Mouse (Mus musculus) neural tube, embryonic 11.5 days (tissue): ENCODE measurements around the gene Corin. TPM values are rescaled to one million over a fixed set of nuclear protein-coding genes. Genes with fewer than 3 reads are reported as not detected.

Source experiments
- ATAC-seq: fragments of 200-750 bp; cut with Nextera tagmentation; 2 replicates; pipeline ENCODE4 v1.8.0; 2017; ENCODE audit warnings: moderate number of reproducible peaks, mild to moderate bottlenecking, moderate TSS enrichment, moderate library complexity; ENCODE audit not compliant: insufficient read depth, low FRiP score, low TSS enrichment
- DNase-seq: peaks from one replicate; pipeline ENCODE4 v3.0.0-alpha.2; 2015; ENCODE audit warnings: low spot score
- H3K27ac ChIP-seq: fragments of 300-500 bp; sonication (generic); 2 replicates; pipeline ENCODE4 v1.5.1; 2014; ENCODE audit warnings: low read depth, mild to moderate bottlenecking, low read length
- H3K27me3 ChIP-seq: fragments of 300-500 bp; sonication (generic); 2 replicates; pipeline ENCODE4 v1.6.1; 2014; ENCODE audit warnings: mild to moderate bottlenecking, low read length, mixed read lengths; ENCODE audit not compliant: control insufficient read depth, insufficient read depth
- H3K36me3 ChIP-seq: fragments of 300-500 bp; sonication (generic); 2 replicates; pipeline ENCODE4 v1.6.1; 2014; ENCODE audit warnings: mild to moderate bottlenecking, low read length, moderate library complexity, mixed read lengths; ENCODE audit not compliant: control insufficient read depth, insufficient read depth
- H3K4me1 ChIP-seq: fragments of 300-500 bp; sonication (generic); 2 replicates; pipeline ENCODE4 v1.6.1; 2014; ENCODE audit warnings: low read length, mixed read lengths; ENCODE audit not compliant: control insufficient read depth, insufficient read depth
- H3K4me2 ChIP-seq: fragments of 300-500 bp; sonication (generic); 2 replicates; pipeline ENCODE4 v1.6.1; 2014; ENCODE audit warnings: low read depth, mild to moderate bottlenecking, moderate library complexity
- H3K4me3 ChIP-seq: fragments of 300-500 bp; sonication (generic); 2 replicates; pipeline ENCODE4 v1.5.1; 2014; ENCODE audit warnings: low read depth, low read length
- H3K9ac ChIP-seq: fragments of 300-500 bp; sonication (generic); 2 replicates; pipeline ENCODE4 v1.6.1; 2014; ENCODE audit warnings: mild to moderate bottlenecking, low read length
- H3K9me3 ChIP-seq: fragments of 300-500 bp; sonication (generic); 2 replicates; pipeline ENCODE4 v1.6.1; 2016; ENCODE audit warnings: low read length; ENCODE audit not compliant: control insufficient read depth
- WGBS: fragments of 180-500 bp; shearing (Covaris S2); extraction: QIAGEN DNeasy Blood & Tissue Kit; methylation state at CpG from one replicate; pipeline ENCODE4 v1.1.7; 2014; 5-methylcytosine and 5-hydroxymethylcytosine counted together
- polyA plus RNA-seq: library from polyadenylated mRNA; unstranded; fragments of >200 nt; fragmentation: Nextera tagmentation; extraction: Ambion mirVana; gene quantifications from 2 replicates; pipeline ENCODE4 v1.2.1, GENCODE M21; 2014

The Corin gene
- polyA plus RNA-seq, 1 experiment from 2014 or later: 4.6 TPM

- Histone ChIP-seq H3K27me3 (no peaks in the 10 kb centered on the region), H3K4me3 (no peak overlapping the region), H3K4me2 (no peak overlapping the region), H3K27ac (no peak overlapping the region), H3K4me1 (no peaks in the 10 kb centered on the region), H3K9ac (no peak overlapping the region), H3K9me3 (no peaks in the 10 kb centered on the region), H3K36me3 (no peaks in the 10 kb centered on the region)
- 91% methylated on average over 3 of the region's 3 CpGs for WGBS
- no peak for DNase-seq
- no peak for ATAC-seq
Measured at GRCm38 (mm10) chr5:72368004-72368403, 136.3 kb downstream of the Corin start.

DNA sequence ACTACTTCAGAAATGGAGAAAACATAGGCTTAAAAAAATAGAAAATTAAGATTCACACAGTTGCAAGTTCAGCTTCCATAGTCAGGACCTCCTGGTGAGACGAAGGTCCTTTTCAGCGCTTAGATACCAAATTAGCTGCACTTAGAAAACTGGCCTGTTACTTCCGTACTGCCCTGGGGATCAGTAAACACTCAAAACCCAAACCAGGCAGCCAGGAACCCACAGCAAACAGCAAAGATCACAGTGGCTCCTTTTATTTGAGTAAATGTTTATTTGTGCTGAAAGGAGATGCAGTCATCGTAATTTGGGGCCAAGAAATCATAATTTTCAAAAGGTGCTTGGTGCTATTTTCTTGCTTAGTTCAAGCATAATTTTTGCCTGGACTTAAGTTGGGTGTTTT is 138.5 kb downstream of the Corin start:
- WGBS: 81% methylated on average over 4 of the region's 4 CpGs
- H3K27ac ChIP-seq: no peak overlapping the region
- no peaks in the 10 kb centered on the region for H3K36me3 ChIP-seq
- H3K9ac ChIP-seq: no peak overlapping the region
- no peaks in the 10 kb centered on the region for H3K9me3 ChIP-seq
- no peak for DNase-seq
- no peaks in the 10 kb centered on the region for H3K27me3 ChIP-seq
- no peak overlapping the region for H3K4me3 ChIP-seq
- no peak overlapping the region for H3K4me2 ChIP-seq
- ATAC-seq: no peak
- H3K4me1 ChIP-seq: no peaks in the 10 kb centered on the region

DNA sequence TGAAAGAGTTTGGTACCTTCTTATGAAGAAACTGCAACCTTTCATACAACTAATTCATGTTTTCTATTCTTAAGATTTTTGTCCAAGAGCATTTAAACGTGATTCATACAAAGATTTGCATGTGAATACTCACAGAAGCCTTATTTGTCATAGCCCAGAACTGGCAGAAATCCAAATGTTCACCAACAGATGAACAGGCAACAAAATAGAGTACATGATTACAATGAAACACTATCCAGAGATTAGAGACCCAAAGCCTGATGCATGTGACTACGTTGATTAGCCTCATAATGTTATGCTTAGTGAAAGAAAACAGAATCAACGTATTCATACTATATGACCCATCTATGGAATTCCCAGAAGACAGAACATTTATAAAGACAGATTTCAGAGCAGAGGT is 140.4 kb downstream of the Corin start:
- DNase-seq (no peak), ATAC-seq (no peak)
- H3K27me3 ChIP-seq: no peaks in the 10 kb centered on the region
- H3K27ac ChIP-seq: no peak overlapping the region
- no peaks in the 10 kb centered on the region for H3K4me1 ChIP-seq
- H3K9me3 ChIP-seq: no peaks in the 10 kb centered on the region
- WGBS: 74% methylated on average over 3 of the region's 3 CpGs
- H3K36me3 ChIP-seq: no peaks in the 10 kb centered on the region
- no peak overlapping the region for H3K9ac ChIP-seq
- H3K4me2 ChIP-seq: no peak overlapping the region
- no peak overlapping the region for H3K4me3 ChIP-seq

- H3K9ac ChIP-seq: no peak overlapping the region
- no peaks in the 10 kb centered on the region for H3K27me3 ChIP-seq
- ATAC-seq (no peak), DNase-seq (no peak)
- H3K4me2 ChIP-seq: no peak overlapping the region
- no peaks in the 10 kb centered on the region for H3K9me3 ChIP-seq
- H3K36me3 ChIP-seq: no peaks in the 10 kb centered on the region
- no peaks in the 10 kb centered on the region for H3K4me1 ChIP-seq
- WGBS: 84% methylated on average over 4 of the region's 4 CpGs
- H3K27ac ChIP-seq: no peak overlapping the region
- H3K4me3 ChIP-seq: no peak overlapping the region
Measured at GRCm38 (mm10) chr5:72353746-72354145, 150.5 kb downstream of the Corin start.

DNA sequence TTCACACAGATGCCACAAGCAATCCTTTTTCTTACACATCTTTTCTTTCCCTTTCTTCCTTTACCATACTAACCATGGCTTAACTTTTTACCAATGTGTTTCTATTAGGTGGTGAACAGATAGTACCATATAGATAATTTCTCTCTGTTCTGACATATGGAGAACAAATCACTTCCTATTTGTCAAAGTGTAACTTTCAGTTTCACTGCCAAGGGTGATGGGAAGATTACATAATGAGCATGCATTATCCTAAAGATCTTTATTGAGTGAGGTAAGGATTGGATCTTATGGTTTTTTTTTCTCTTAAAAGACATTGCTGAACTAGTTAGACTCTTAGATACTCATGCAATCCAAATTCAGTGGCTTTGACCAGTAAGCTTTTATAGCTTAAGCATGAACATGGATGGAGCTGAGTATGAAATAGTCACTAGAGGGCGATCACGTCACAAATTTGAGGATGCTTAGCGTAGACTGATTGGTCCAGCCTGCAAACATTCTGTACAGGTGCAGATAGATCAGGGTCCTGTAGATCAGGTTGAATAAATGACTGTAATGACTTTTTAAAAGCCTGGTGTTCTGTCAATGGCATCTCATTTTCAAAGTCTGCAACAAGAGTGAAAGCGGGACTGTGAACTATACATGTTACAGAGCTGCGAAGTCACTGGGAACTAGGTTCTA is 154.1 kb downstream of the Corin start:
- H3K4me1 ChIP-seq: no peaks in the 10 kb centered on the region
- no peak overlapping the region for H3K9ac ChIP-seq
- H3K4me2 ChIP-seq: no peak overlapping the region
- H3K36me3 ChIP-seq: no peaks in the 10 kb centered on the region
- 35% methylated on average over 5 of the region's 5 CpGs for WGBS
- no peaks in the 10 kb centered on the region for H3K9me3 ChIP-seq
- DNase-seq (peak; percentile 35), ATAC-seq (peak; percentile 81)
- H3K4me3 ChIP-seq: no peak overlapping the region
- no peaks in the 10 kb centered on the region for H3K27me3 ChIP-seq
- H3K27ac ChIP-seq: no peak overlapping the region

- H3K4me3 ChIP-seq: no peak overlapping the region
- no peaks in the 10 kb centered on the region for H3K4me1 ChIP-seq
- H3K36me3 ChIP-seq: no peaks in the 10 kb centered on the region
- no peak overlapping the region for H3K27ac ChIP-seq
- no peak overlapping the region for H3K9ac ChIP-seq
- H3K9me3 ChIP-seq: no peaks in the 10 kb centered on the region
- H3K27me3 ChIP-seq: no peaks in the 10 kb centered on the region
- ATAC-seq (no peak), DNase-seq (no peak)
- WGBS: 76% methylated on average over 2 of the region's 2 CpGs
- no peak overlapping the region for H3K4me2 ChIP-seq
Measured at GRCm38 (mm10) chr5:72348591-72348990, 155.7 kb downstream of the Corin start.

DNA sequence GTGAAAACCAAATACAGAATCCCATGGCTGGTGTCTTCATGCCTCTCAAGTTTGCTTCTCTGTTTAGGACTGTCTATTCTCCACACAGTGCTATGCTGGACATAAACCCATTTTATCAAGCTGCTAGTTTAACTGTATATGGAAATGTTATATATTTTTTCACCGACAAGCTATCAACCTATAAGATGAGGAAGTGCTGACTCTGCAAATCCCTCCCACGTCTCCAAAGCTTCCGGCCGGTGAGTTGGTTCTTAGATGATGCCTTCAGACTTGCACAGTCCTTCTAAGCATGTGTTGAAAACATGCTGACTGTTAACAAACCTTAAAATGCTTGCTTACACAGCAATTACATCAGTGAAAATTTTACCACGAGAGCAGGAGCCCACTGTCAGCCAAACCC is 168.4 kb downstream of the Corin start:
- Histone ChIP-seq H3K27ac (no peak overlapping the region), H3K4me3 (no peak overlapping the region), H3K4me2 (no peak overlapping the region), H3K9me3 (no peaks in the 10 kb centered on the region), H3K4me1 (no peaks in the 10 kb centered on the region), H3K36me3 (no peaks in the 10 kb centered on the region), H3K9ac (no peak overlapping the region), H3K27me3 (no peaks in the 10 kb centered on the region)
- WGBS: 79% methylated on average over 5 of the region's 5 CpGs
- no peak for DNase-seq
- no peak for ATAC-seq

DNA sequence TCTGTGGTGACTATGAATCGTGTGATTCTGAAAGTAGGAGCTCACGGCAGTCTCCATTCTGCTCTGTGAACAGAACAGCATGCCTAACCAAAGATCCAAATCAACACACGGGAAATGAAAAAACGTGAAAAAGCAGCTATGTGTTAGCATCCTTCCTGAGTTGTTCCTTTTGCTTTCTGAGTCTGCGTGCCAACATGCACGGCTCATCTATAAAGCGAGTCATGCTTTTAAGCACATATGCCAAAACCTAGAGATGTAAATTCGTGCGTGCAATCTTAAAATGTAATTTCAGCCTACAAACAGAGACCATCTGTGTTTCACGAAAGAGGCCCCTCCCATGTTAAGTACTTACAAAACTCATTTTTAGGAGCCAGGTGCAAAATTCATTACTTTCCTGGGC is 171.4 kb downstream of the Corin start:
- no peak for ATAC-seq
- no peak overlapping the region for H3K4me2 ChIP-seq
- WGBS: 85% methylated on average over 10 of the region's 10 CpGs
- H3K9ac ChIP-seq: no peak overlapping the region
- no peaks in the 10 kb centered on the region for H3K4me1 ChIP-seq
- H3K36me3 ChIP-seq: no peaks in the 10 kb centered on the region
- H3K9me3 ChIP-seq: no peaks in the 10 kb centered on the region
- no peak overlapping the region for H3K4me3 ChIP-seq
- no peak for DNase-seq
- no peak overlapping the region for H3K27ac ChIP-seq
- H3K27me3 ChIP-seq: no peaks in the 10 kb centered on the region

DNA sequence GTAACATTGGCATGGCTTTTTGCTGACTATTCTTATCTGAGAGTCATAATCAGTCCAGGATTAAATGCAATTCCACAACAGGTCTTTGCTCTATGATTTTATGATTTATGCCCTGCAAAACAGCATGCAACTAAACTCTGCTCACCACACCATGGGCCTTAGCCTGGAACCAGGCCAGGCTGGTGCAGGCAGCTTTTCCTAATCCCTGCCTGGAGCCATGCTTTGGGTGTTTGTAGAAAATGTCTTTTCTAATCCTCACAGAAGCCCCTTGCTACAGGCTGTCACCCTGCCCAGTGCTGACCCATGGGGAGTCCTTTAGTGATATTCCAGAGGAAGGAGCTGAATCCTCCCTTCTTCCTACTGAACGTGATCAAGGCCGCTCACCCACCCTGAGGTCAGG is 173.1 kb downstream of the Corin start:
- ATAC-seq: no peak
- H3K36me3 ChIP-seq: no peaks in the 10 kb centered on the region
- DNase-seq: no peak

More for the DNA sequence above, 173.1 kb downstream of the Corin start:
- Histone ChIP-seq H3K9ac (no peak overlapping the region), H3K4me2 (no peak overlapping the region), H3K9me3 (no peaks in the 10 kb centered on the region), H3K4me3 (no peak overlapping the region), H3K27ac (no peak overlapping the region), H3K4me1 (no peaks in the 10 kb centered on the region), H3K27me3 (no peaks in the 10 kb centered on the region)
- WGBS: 49% methylated on average over 2 of the region's 2 CpGs
